Comparison of ENCODE assay signal across 8 mouse cellular contexts in the genomic region with DNA sequence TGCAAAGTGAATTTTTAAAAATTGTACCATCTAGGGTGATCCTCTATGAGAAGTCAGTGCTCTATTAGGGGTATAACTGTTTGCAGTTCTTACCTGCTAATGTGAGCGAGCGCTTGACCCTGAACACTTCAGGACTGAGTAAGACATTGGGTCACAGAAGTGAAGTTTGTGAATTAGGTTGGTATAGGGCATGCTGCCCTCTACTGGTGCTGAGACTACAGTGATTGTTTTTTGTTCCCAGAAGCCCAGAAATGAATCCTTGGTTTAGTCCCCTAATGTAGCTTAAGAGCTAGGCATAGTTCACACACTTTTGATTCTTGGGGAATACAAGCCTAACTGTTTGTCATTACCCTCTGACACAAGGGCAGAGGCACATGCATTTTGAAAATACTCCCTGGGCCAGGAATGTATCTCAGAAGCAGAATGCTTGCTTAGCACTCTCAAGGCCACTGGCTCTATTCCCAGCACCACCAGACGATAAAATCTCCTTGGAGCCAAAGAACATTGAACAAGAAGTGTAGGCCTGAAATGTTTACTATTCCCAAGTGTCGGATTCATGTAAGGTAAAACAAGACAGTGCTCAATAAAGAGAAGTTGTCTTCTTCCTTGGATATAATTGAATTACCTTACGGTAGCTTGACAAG. TPM values are rescaled to one million over a fixed set of nuclear protein-coding genes. Genes with fewer than 3 reads are reported as not detected.
DNase-seq lines count a peak whose midpoint lies in the region; ATAC-seq lines count a peak whose summit lies in the region.

No protein-coding gene starts in this region.

- DNase-seq in kidney, adult 18-20 months, result peak; percentile 36
- DNase-seq in kidney, adult 11 months, result no peak
- peak; percentile 20 for DNase-seq in urinary bladder, postnatal 14 days (ENCODE audit: low spot score)
- no peak for DNase-seq in urinary bladder, postnatal 10 days (ENCODE audit: low spot score)
- peak; percentile 61 for DNase-seq in embryo, embryonic 10.5 days (ENCODE audit: low spot score)
- DNase-seq in lung, postnatal 25 days (ENCODE audit: low spot score), result peak; percentile 52
- no peak for DNase-seq in forebrain, embryonic 10.5 days (ENCODE audit: extremely low spot score, low spot score)

- WGBS in forebrain, embryonic 10.5 days, result 76% methylated on average over 5 of the region's 5 CpGs

- peaks cover 13% of the 10 kb centered on the region for H3K4me1 ChIP-seq in forebrain, embryonic 10.5 days

- H3K9me3 ChIP-seq in forebrain, embryonic 10.5 days, result no peaks in the 10 kb centered on the region

- H3K27me3 ChIP-seq in forebrain, embryonic 10.5 days (ENCODE audit: poor library complexity, severe bottlenecking), result peaks cover 12% of the 10 kb centered on the region

- H3K4me3 ChIP-seq in forebrain, embryonic 10.5 days, result no peak overlapping the region

- no peak overlapping the region for H3K27ac ChIP-seq in forebrain, embryonic 10.5 days

- ATAC-seq in monocyte, adult 5-6 weeks (replicated peaks; ENCODE audit: insufficient number of reproducible peaks, low FRiP score, low TSS enrichment, poor library complexity, severe bottlenecking), result no peak

- no peaks in the 10 kb centered on the region for H3K36me3 ChIP-seq in forebrain, embryonic 10.5 days (replicated peaks)

RNA-seq across cellular contexts. Expression of a gene that starts 6.4 kb away (rescaled TPM):
- total RNA-seq in monocyte, adult 5-6 weeks (2017), result 23.8 to 26.5 TPM (median 25.9 TPM) in 3 replicates
- 23.5 and 26.6 TPM in 2 replicates for polyA plus RNA-seq in forebrain, embryonic 10.5 days (2016; fragmentation: Nextera tagmentation; extraction: Ambion mirVana)

RNA-seq across cellular contexts. Expression of a gene that starts 21.0 kb away (rescaled TPM):
- total RNA-seq in monocyte, adult 5-6 weeks (2017), result not detected in 3 replicates
- polyA plus RNA-seq in forebrain, embryonic 10.5 days (2016; fragmentation: Nextera tagmentation; extraction: Ambion mirVana), result 23.3 and 30.5 TPM in 2 replicates

Comparison
In these comparisons a context has a peak if more than half of its experiments do, and no peak if none do; other contexts are left out.
1. DNase-seq: peak in kidney, adult 18-20 months (single experiment), urinary bladder, postnatal 14 days (single experiment), embryo, embryonic 10.5 days (single experiment) and lung, postnatal 25 days (single experiment); none in kidney, adult 11 months (single experiment), urinary bladder, postnatal 10 days (single experiment) and forebrain, embryonic 10.5 days (single experiment).